Mouse (Mus musculus) liver, adult 2 months (tissue): Measurements from ENCODE around the gene Psmd7. TPM values are rescaled to one million over a fixed set of nuclear protein-coding genes. Genes with fewer than 3 reads are reported as not detected.
"Not testable (repeated sequence)": the region's sequence is repeated elsewhere in the genome, so short reads cannot be mapped to it uniquely, and the experiment has no call there.

ENCODE experiments used
- DNase-seq: peaks from one replicate; pipeline ENCODE4 v3.0.0-alpha.2; 2011; ENCODE audit warnings: low read depth, low spot score; ENCODE audit errors: extremely low read depth
- H3K27ac ChIP-seq: fragments of 200-500 bp; replicated peaks from 2 replicates; pipeline ENCODE4 v1.5.1; 2012; ENCODE audit warnings: low read depth, mild to moderate bottlenecking, control low read depth, inconsistent platforms, low read length; ENCODE audit not compliant: insufficient read depth
- H3K27me3 ChIP-seq: fragments of 200-500 bp; 2 replicates; pipeline ENCODE4 v1.6.1; 2012; ENCODE audit warnings: mild to moderate bottlenecking, moderate library complexity, low read length, inconsistent platforms; ENCODE audit not compliant: control insufficient read depth, insufficient read depth
- H3K36me3 ChIP-seq: fragments of 200-500 bp; 2 replicates; pipeline ENCODE4 v1.6.1; 2012; ENCODE audit warnings: low read length, inconsistent platforms; ENCODE audit not compliant: control insufficient read depth, insufficient read depth
- H3K4me1 ChIP-seq: fragments of 200-500 bp; 2 replicates; pipeline ENCODE4 v1.6.1; 2011; ENCODE audit warnings: low read length; ENCODE audit not compliant: control insufficient read depth, insufficient read depth
- H3K4me3 ChIP-seq: fragments of 200-500 bp; 2 replicates; pipeline ENCODE4 v1.5.1; 2011; ENCODE audit warnings: low read depth, mild to moderate bottlenecking, control low read depth, low read length, moderate library complexity; ENCODE audit not compliant: insufficient read depth
- H3K79me2 ChIP-seq: fragments of 200-500 bp; 2 replicates; pipeline ENCODE4 v1.6.1; 2012; ENCODE audit warnings: inconsistent platforms, mild to moderate bottlenecking, low read length, moderate library complexity; ENCODE audit not compliant: control insufficient read depth, insufficient read depth
- H3K9ac ChIP-seq: fragments of 200-500 bp; 2 replicates; pipeline ENCODE4 v1.6.1; 2012; ENCODE audit warnings: low read depth, mild to moderate bottlenecking, control low read depth, inconsistent platforms, low read length
- CTCF ChIP-seq: fragments of 200-500 bp; IDR thresholded peaks from 2 replicates; pipeline ENCODE4 v1.5.1; 2011; ENCODE audit warnings: low read depth, low read length, control low read depth
- POLR2A ChIP-seq: fragments of 200-500 bp; IDR thresholded peaks from 2 replicates; pipeline ENCODE4 v1.6.1; 2011; ENCODE audit warnings: low read length, control low read depth; ENCODE audit not compliant: insufficient read depth; ENCODE audit errors: extremely low read depth
- WGBS: fragments of 180-500 bp; shearing (Covaris S2); methylation state at CpG from one replicate; pipeline ENCODE4 v1.1.7; 2018; 5-methylcytosine and 5-hydroxymethylcytosine counted together
- polyA plus RNA-seq: library from polyadenylated mRNA; depleted of rRNA; stranded (reverse); fragments of >200 nt; gene quantifications from 2 replicates; pipeline ENCODE4 v1.2.3, GENCODE M21; 2012; rRNA removed
- total RNA-seq: library from RNA; depleted of rRNA; stranded (reverse); fragments of >200 nt; gene quantifications from 2 replicates; pipeline ENCODE4 v1.2.3, GENCODE M21; 2014; rRNA removed

Psmd7 gene
- total RNA-seq = 26.6 and 32.7 TPM in 2 replicates
- polyA plus RNA-seq = 48.6 and 49.9 TPM in 2 replicates

DNA sequence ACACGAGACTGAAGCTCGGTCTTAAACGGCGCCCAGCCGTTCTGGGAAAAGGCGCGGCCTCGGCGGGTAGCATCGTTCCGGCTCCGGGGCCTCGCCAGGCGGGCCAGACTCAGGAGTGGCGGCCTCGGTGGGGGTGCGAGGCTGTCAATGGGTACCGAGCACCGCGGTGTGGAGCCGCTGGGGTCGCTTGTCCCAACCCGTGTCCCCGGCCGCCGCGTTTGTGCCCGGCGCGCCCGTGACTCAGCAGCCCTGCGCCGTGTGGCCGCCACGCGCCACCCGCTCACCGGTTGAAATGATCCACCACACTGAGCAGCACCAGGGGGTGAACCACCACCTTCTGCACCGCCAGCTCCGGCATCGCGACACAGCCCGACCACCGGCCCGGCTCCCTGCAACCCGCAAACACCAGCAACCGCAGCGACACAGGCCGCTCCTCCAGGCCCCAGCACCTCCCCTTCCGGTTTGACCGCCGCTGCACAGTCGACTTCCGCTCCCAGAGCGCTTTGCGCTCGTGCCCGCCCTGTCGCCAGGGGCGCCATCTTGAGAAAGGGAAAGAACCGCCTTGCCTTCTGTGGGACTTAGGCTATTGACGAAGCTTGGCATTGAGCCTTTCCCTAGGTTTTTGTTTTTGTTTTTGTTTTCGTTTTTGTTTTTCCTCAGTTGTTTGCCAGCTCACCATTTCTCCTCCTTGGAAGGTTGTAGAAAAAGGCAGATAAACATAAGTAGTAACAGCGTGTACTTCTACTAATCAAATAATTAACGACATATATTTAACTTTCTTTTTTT, at the start of gene Psmd7:
TSS of gene Psmd7 (minus strand) at position 470 of the 786 bp plus-strand sequence.
- WGBS = 1% methylated on average over 65 of the region's 65 CpGs
- Histone ChIP-seq H3K9ac (peak within 1 kb of the TSS; percentile 99), H3K27ac (peak within 1 kb of the TSS; percentile 97), H3K4me3 (peak within 1 kb of the TSS; percentile 98), H3K27me3 (no peaks in the 10 kb centered on the region), H3K79me2 (peaks cover 5% of the 10 kb centered on the region; the same call in 1 of the 2 replicates), H3K4me1 (peaks cover 2% of the 10 kb centered on the region; the same call in 1 of the 2 replicates), H3K36me3 (peaks cover 22% of the 10 kb centered on the region)
- TF ChIP-seq CTCF = peak; percentile 19; the same call in 1 of the 2 replicates
- peak; percentile 79 for TF ChIP-seq POLR2A
- DNase-seq = peak; percentile 75

DNA sequence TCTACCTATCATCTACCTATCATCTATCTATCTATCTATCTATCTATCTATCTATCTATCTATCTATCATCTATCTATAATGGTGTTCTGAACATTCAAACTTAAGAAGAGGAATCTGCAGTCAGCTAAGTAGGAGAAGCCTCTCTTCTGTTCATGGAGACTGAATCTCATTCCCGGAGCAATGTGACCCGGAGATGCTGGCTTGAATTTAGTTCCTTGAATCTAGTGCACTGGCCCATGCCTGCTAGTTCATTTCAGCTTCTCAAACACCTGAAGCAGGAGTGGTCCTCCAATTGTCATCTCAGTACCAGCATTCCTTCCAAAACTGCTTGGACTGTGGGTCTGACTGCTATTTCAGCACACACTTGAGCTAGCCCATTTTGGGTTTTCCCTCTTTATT, 45.5 kb upstream of the Psmd7 start:
- no peaks in the 10 kb centered on the region for H3K36me3 ChIP-seq
- no peak overlapping the region for H3K27ac ChIP-seq
- no peaks in the 10 kb centered on the region for H3K4me1 ChIP-seq
- TF ChIP-seq CTCF = no peak
- TF ChIP-seq POLR2A = no peak
- DNase-seq = no peak
- H3K4me3 ChIP-seq = no peak overlapping the region
- no peaks in the 10 kb centered on the region for H3K27me3 ChIP-seq
- no peaks in the 10 kb centered on the region for H3K79me2 ChIP-seq
- WGBS = 91% methylated on average over 2 of the region's 2 CpGs
- H3K9ac ChIP-seq = no peak overlapping the region

DNA sequence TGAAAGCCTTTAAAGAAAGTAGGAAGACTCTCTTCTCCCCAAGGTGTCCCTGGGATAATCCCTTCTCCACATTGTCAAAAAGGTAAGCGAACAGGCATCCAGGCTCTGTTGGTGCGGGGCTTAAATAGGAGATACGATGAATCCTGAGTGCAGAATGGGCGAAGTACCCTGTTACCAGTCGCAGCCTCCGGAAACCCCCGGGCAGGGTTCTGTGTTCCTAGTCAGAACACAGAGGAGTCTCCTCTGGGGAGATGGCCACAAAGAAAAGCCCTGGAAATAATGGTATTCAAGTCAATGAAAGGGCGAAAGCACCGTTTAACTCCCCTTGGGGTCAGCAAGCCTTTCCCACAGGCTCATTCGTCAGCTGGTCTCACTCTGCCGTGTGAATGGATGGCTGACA, 41.4 kb upstream of the Psmd7 start:
- TF ChIP-seq POLR2A (no peak), CTCF (no peak)
- DNase-seq = no peak
- Histone ChIP-seq H3K9ac (no peak overlapping the region), H3K4me1 (no peaks in the 10 kb centered on the region), H3K79me2 (no peaks in the 10 kb centered on the region), H3K27ac (no peak overlapping the region), H3K36me3 (no peaks in the 10 kb centered on the region), H3K27me3 (no peaks in the 10 kb centered on the region), H3K4me3 (no peak overlapping the region)
- 87% methylated on average over 11 of the region's 11 CpGs for WGBS

DNA sequence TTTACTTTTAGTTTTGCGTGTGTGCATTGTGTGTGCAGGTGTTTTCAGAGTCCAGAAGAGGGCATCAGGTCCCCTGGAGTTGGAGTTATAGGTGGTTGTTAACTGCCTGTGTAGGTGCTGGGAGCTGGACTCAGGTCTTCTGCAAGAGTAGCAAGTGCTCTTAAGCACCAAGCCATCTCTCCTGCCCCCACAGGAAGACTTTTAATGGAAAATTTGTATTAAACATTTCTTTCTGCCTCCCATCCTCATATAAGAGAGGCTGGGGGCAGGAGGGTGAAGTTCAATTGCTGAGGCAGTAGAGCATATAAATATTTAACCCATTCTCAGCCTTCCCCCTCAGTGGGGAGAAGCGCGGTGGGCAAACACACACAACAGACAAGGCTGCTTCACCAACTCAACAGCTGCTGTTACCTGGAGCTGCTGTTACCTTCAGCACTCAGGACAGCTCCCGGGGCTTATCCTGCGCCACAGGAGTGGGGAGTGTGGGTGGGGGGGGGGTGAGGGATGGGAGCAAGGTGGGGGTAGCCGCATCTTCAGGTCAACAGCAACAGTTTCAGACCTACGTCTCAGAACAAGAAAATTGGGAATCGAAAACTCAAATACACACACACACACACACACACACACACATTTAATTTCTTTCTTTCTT, 40.4 kb upstream of the Psmd7 start:
- WGBS = 56% methylated on average over 8 of the region's 8 CpGs
- Histone ChIP-seq H3K27me3 (no peaks in the 10 kb centered on the region), H3K79me2 (no peaks in the 10 kb centered on the region), H3K27ac (no peak overlapping the region), H3K9ac (no peak overlapping the region), H3K4me1 (no peaks in the 10 kb centered on the region), H3K36me3 (no peaks in the 10 kb centered on the region), H3K4me3 (no peak overlapping the region)
- TF ChIP-seq POLR2A (no peak), CTCF (no peak)
- DNase-seq = no peak

DNA sequence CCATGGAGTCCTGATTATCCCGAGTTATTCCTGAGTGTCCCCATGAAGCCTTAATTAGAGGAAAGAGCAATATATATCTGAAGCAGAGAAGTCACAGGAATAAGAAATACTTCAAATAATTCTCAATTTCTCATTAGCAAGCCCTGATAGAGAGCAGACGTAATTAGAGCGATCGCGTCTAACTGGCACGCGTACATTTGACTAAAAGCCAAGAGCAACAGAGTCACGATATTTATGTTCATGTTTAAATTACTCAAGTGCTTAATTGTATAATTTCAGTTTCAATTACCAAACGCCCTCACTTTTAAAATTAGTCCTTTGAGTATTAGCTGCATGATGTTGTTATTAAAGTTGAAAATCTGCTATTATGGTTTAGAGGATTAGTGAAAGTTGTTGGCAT, 39.6 kb upstream of the Psmd7 start:
- Histone ChIP-seq H3K9ac (no peak overlapping the region), H3K27ac (no peak overlapping the region), H3K27me3 (no peaks in the 10 kb centered on the region), H3K36me3 (no peaks in the 10 kb centered on the region), H3K79me2 (no peaks in the 10 kb centered on the region), H3K4me1 (no peaks in the 10 kb centered on the region), H3K4me3 (no peak overlapping the region)
- DNase-seq = no peak
- no peak for TF ChIP-seq CTCF
- TF ChIP-seq POLR2A = no peak
- WGBS = 84% methylated on average over 9 of the region's 9 CpGs

DNA sequence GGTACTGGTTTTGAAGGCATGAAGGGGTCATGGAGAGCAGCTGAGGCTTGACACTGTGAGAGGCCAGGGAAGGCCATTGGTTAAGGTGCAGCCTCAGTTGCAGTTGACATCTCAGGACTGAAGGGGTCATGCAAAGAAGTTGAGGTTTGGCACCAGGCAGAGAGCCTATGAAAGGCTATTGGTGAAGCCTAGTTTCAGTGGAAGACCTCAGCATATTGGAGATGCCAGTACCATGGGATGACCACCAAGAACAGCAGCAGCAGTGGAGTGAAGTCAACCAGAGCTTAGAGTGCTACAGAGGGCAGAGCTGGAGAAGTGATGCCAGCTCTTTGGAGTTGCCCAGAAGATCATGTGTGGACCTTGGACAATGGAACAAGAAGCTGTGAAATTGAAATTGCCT, 36.0 kb upstream of the Psmd7 start:
- not testable (repeated sequence) for H3K36me3 ChIP-seq, H3K4me3 ChIP-seq, H3K27me3 ChIP-seq, H3K27ac ChIP-seq, H3K79me2 ChIP-seq, H3K9ac ChIP-seq, DNase-seq, H3K4me1 ChIP-seq
